Mouse (Mus musculus) thymus, adult 2 months (tissue): Measurements from ENCODE around the gene Il17f.

Source experiments
- CTCF ChIP-seq: fragments of 200-500 bp; IDR thresholded peaks from 2 replicates; pipeline ENCODE4 v1.5.1; 2012; ENCODE audit warnings: mild to moderate bottlenecking, control low read depth, low read length, moderate library complexity, borderline replicate concordance; ENCODE audit not compliant: control insufficient read depth, poor library complexity, insufficient read depth; ENCODE audit errors: extremely low read depth
- POLR2A ChIP-seq: fragments of 200-500 bp; IDR thresholded peaks from 2 replicates; pipeline ENCODE4 v1.6.1; 2012; ENCODE audit warnings: mild to moderate bottlenecking, low read length, control low read depth, moderate library complexity; ENCODE audit not compliant: control insufficient read depth, poor library complexity, insufficient read depth; ENCODE audit errors: extremely low read depth

DNA sequence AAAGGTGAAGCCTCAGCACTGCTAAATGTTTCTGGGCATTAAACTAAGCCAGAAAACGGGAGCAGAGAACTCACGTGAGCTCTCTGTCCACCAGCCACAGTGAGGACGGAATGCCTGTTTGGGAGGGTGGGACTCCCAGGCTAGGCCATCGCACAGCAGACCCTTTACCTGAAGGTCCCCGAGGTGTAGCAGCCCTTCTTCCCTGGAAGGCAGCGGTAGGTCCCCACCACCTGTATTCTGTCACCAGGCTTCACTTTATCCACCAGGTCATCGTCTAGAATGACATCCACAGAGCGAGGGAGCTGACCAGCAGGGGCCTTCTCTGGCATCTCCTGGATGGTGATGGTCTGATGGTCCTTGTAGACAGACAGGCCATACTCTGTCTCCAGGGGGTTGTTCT lies 24.1 kb upstream of the Il17f start:
- TF ChIP-seq POLR2A (no peak), CTCF (no peak)
